Mouse (Mus musculus) hindbrain, embryonic 14.5 days (tissue): ENCODE measurements around the gene Dnm1. TPM values are rescaled to one million over a fixed set of nuclear protein-coding genes. Genes with fewer than 3 reads are reported as not detected.

Experiments used
- ATAC-seq: fragments of 200-750 bp; cut with Nextera tagmentation; 2 replicates; pipeline ENCODE4 v1.8.0; 2017; ENCODE audit warnings: moderate number of reproducible peaks, mild to moderate bottlenecking, moderate TSS enrichment, moderate library complexity; ENCODE audit not compliant: low FRiP score
- DNase-seq: peaks from one replicate; pipeline ENCODE4 v3.0.0-alpha.2; 2015; ENCODE audit warnings: low spot score
- H3K27ac ChIP-seq: fragments of 300-500 bp; sonication (generic); 2 replicates; pipeline ENCODE4 v1.5.1; 2014; ENCODE audit warnings: mild to moderate bottlenecking, moderate library complexity
- H3K27me3 ChIP-seq: fragments of 300-500 bp; sonication (generic); 2 replicates; pipeline ENCODE4 v1.6.1; 2014; ENCODE audit warnings: mild to moderate bottlenecking, low read length, mixed read lengths; ENCODE audit not compliant: control insufficient read depth, insufficient read depth
- H3K36me3 ChIP-seq: fragments of 300-500 bp; sonication (generic); replicated peaks from 2 replicates; pipeline ENCODE4 v1.6.1; 2014; ENCODE audit not compliant: control insufficient read depth, insufficient read depth
- H3K4me1 ChIP-seq: fragments of 300-500 bp; sonication (generic); replicated peaks from 2 replicates; pipeline ENCODE4 v1.6.1; 2014; ENCODE audit warnings: antibody characterized with exemption, low read length, mixed read lengths; ENCODE audit not compliant: control insufficient read depth, insufficient read depth
- H3K4me2 ChIP-seq: fragments of 300-500 bp; sonication (generic); replicated peaks from 2 replicates; pipeline ENCODE4 v1.6.1; 2014; ENCODE audit warnings: mild to moderate bottlenecking, moderate library complexity
- H3K4me3 ChIP-seq: fragments of 300-500 bp; sonication (generic); replicated peaks from 2 replicates; pipeline ENCODE4 v1.5.1; 2014; ENCODE audit warnings: mild to moderate bottlenecking, low read length
- H3K9ac ChIP-seq: fragments of 300-500 bp; sonication (generic); 2 replicates; pipeline ENCODE4 v1.6.1; 2014
- H3K9me3 ChIP-seq: fragments of 300-500 bp; sonication (generic); 2 replicates; pipeline ENCODE4 v1.6.1; 2016; ENCODE audit warnings: low read length; ENCODE audit not compliant: control insufficient read depth
- WGBS: fragments of 180-500 bp; shearing (Covaris S2); extraction: QIAGEN DNeasy Blood & Tissue Kit; methylation state at CpG from one replicate; pipeline ENCODE4 v1.1.7; 2014; 5-methylcytosine and 5-hydroxymethylcytosine counted together
- polyA plus RNA-seq: library from polyadenylated mRNA; unstranded; fragments of >200 nt; fragmentation: Nextera tagmentation; extraction: Ambion mirVana; gene quantifications from 2 replicates; pipeline ENCODE4 v1.2.1, GENCODE M21; 2014

Dnm1 gene
- polyA plus RNA-seq, result 123 and 132 TPM in 2 replicates

GRCm38 (mm10) chr2:32353007-32353542, at the start of gene Dnm1:
Gene Dnm1 (minus strand): TSS chr2:32353338.
- Histone ChIP-seq H3K4me1 (peaks cover 24% of the 10 kb centered on the region), H3K4me3 (peak within 1 kb of the TSS; percentile 89), H3K36me3 (peaks cover 14% of the 10 kb centered on the region), H3K9ac (peak within 1 kb of the TSS; percentile 96), H3K9me3 (no peaks in the 10 kb centered on the region), H3K27me3 (no peaks in the 10 kb centered on the region), H3K27ac (peak within 1 kb of the TSS; percentile 97), H3K4me2 (peak within 1 kb of the TSS; percentile 76)
- peak; percentile 96 for DNase-seq
- peak; percentile 71 for ATAC-seq
- under 1% methylated on average over 62 of the region's 63 CpGs for WGBS

GRCm38 (mm10) chr2:32396695-32397094, 43.6 kb upstream of the Dnm1 start:
- peak overlapping the region; percentile 81 for H3K4me2 ChIP-seq
- peak overlapping the region; percentile 92 for H3K9ac ChIP-seq
- no peaks in the 10 kb centered on the region for H3K9me3 ChIP-seq
- DNase-seq (no peak), ATAC-seq (no peak)
- peaks cover 16% of the 10 kb centered on the region for H3K4me1 ChIP-seq
- H3K27ac ChIP-seq, result peak overlapping the region; percentile 89
- no peaks in the 10 kb centered on the region for H3K27me3 ChIP-seq
- peak overlapping the region; percentile 89 for H3K4me3 ChIP-seq
- H3K36me3 ChIP-seq, result peaks cover 18% of the 10 kb centered on the region
- WGBS, result under 1% methylated on average over 15 of the region's 15 CpGs

- DNase-seq, result peak; percentile 90
- H3K9ac ChIP-seq, result peak overlapping the region; percentile 92
- peak overlapping the region; percentile 89 for H3K27ac ChIP-seq
- peaks cover 16% of the 10 kb centered on the region for H3K4me1 ChIP-seq
- no peaks in the 10 kb centered on the region for H3K9me3 ChIP-seq
- under 1% methylated on average over 57 of the region's 59 CpGs for WGBS
- H3K4me2 ChIP-seq, result peak overlapping the region; percentile 81
- H3K36me3 ChIP-seq, result peaks cover 12% of the 10 kb centered on the region
- H3K4me3 ChIP-seq, result peak overlapping the region; percentile 89
- no peaks in the 10 kb centered on the region for H3K27me3 ChIP-seq
- ATAC-seq, result peak; percentile 95
Observed at GRCm38 (mm10) chr2:32395946-32396621, 42.9 kb upstream of the Dnm1 start.

- ATAC-seq, result peak; percentile 92
Observed at GRCm38 (mm10) chr2:32395484-32395945, 42.4 kb upstream of the Dnm1 start, which contains the start of gene Ptges2. Gene Ptges2 (plus strand): TSS chr2:32395896.

GRCm38 (mm10) chr2:32394973-32395372, 41.8 kb upstream of the Dnm1 start:
- Histone ChIP-seq H3K4me3 (peak overlapping the region; percentile 89), H3K27ac (peak overlapping the region; percentile 89), H3K27me3 (no peaks in the 10 kb centered on the region), H3K36me3 (peaks cover 3% of the 10 kb centered on the region; the same call in 1 of the 2 replicates), H3K9me3 (no peaks in the 10 kb centered on the region), H3K9ac (peak overlapping the region; percentile 92), H3K4me2 (peak overlapping the region; percentile 81), H3K4me1 (peaks cover 16% of the 10 kb centered on the region)
- ATAC-seq, result peak; percentile 3; the same call in 1 of the 2 replicates
- DNase-seq, result peak; percentile 30
- WGBS, result 6% methylated on average over 8 of the region's 8 CpGs

More at GRCm38 (mm10) chr2:32395484-32395945, 42.4 kb upstream of the Dnm1 start, which contains the start of gene Ptges2:
- H3K27me3 ChIP-seq, result no peaks in the 10 kb centered on the region
- peak within 1 kb of the TSS; percentile 92 for H3K9ac ChIP-seq
- peak within 1 kb of the TSS; percentile 89 for H3K27ac ChIP-seq
- no peaks in the 10 kb centered on the region for H3K9me3 ChIP-seq
- peaks cover 16% of the 10 kb centered on the region for H3K4me1 ChIP-seq
- peaks cover 6% of the 10 kb centered on the region for H3K36me3 ChIP-seq
- peak within 1 kb of the TSS; percentile 81 for H3K4me2 ChIP-seq
- peak within 1 kb of the TSS; percentile 89 for H3K4me3 ChIP-seq
- under 1% methylated on average over 31 of the region's 31 CpGs for WGBS
- peak; percentile 87 for DNase-seq

GRCm38 (mm10) chr2:32392063-32392462, 38.9 kb upstream of the Dnm1 start:
- no peak for DNase-seq
- Histone ChIP-seq H3K36me3 (no peaks in the 10 kb centered on the region), H3K27ac (no peak overlapping the region), H3K4me3 (no peak overlapping the region), H3K27me3 (no peaks in the 10 kb centered on the region), H3K4me1 (peaks cover 8% of the 10 kb centered on the region), H3K9ac (no peak overlapping the region), H3K4me2 (no peak overlapping the region), H3K9me3 (no peaks in the 10 kb centered on the region)
- no peak for ATAC-seq
- 82% methylated on average over 5 of the region's 5 CpGs for WGBS

- 74% methylated on average over 8 of the region's 8 CpGs for WGBS
- H3K4me3 ChIP-seq, result no peak overlapping the region
- no peaks in the 10 kb centered on the region for H3K27me3 ChIP-seq
- ATAC-seq (no peak), DNase-seq (no peak)
- H3K9ac ChIP-seq, result no peak overlapping the region
- H3K9me3 ChIP-seq, result no peaks in the 10 kb centered on the region
- no peak overlapping the region for H3K4me2 ChIP-seq
- H3K36me3 ChIP-seq, result no peaks in the 10 kb centered on the region
- no peak overlapping the region for H3K27ac ChIP-seq
- peaks cover 5% of the 10 kb centered on the region; the same call in 1 of the 2 replicates for H3K4me1 ChIP-seq
Observed at GRCm38 (mm10) chr2:32390871-32391270, 37.7 kb upstream of the Dnm1 start.

- Histone ChIP-seq H3K27ac (no peak overlapping the region), H3K4me1 (no peaks in the 10 kb centered on the region), H3K9me3 (no peaks in the 10 kb centered on the region), H3K36me3 (no peaks in the 10 kb centered on the region), H3K4me3 (no peak overlapping the region), H3K4me2 (no peak overlapping the region), H3K27me3 (no peaks in the 10 kb centered on the region), H3K9ac (no peak overlapping the region)
- 81% methylated on average over 2 of the region's 2 CpGs for WGBS
- DNase-seq, result no peak
- no peak for ATAC-seq
Observed at GRCm38 (mm10) chr2:32389157-32389556, 36.0 kb upstream of the Dnm1 start.

GRCm38 (mm10) chr2:32387706-32388490, 34.8 kb upstream of the Dnm1 start, which contains the start of gene Lcn2:
Gene Lcn2 (minus strand): TSS chr2:32388252.
- H3K27ac ChIP-seq, result no peak within 1 kb of the TSS
- no peak within 1 kb of the TSS for H3K4me2 ChIP-seq
- H3K27me3 ChIP-seq, result no peaks in the 10 kb centered on the region
- H3K4me3 ChIP-seq, result no peak within 1 kb of the TSS
- ATAC-seq (no peak), DNase-seq (no peak)
- no peak within 1 kb of the TSS for H3K9ac ChIP-seq
- H3K9me3 ChIP-seq, result no peaks in the 10 kb centered on the region
- WGBS, result 61% methylated on average over 5 of the region's 5 CpGs
- H3K4me1 ChIP-seq, result no peaks in the 10 kb centered on the region
- no peaks in the 10 kb centered on the region for H3K36me3 ChIP-seq
